Mouse (Mus musculus): Measurements from ENCODE around the gene Plp2.

Gene Plp2

DNA sequence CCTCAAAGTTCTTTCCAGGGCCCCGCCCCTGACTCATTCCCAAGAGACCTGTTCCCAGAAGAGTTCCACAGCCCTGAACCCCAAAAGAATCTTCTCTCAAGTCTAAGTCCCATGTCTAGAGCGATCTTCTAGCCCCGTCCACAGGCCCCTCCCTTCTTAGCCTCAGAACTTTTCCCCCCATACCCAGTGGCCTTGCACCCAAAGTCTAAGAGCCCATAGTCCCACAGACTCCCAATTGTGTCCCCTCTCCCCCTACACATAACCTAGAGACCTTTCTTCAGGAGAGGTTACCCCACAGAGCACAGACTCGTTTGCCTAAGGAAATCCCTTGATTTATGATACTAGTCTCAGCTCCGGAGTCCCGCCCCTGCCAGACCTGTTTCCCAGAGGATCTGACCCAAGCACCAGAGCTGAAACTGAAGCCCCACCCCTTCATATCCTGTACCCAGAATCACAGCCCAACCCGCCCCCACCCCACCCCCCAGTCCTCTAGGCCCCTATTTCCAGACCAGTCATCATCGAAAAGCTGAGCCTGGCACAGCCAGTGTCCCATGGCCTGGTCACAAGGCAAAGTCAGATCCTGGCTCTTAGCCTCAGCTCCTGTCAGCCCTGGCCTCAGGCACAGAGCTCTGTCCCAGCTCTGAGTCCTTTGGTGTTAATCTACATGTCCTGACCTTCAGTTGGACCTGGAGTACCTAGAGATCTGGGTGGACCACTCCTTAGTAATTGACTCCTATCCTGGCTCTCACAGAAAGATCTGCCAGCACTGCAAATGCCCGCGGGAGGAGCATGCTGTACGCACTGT, 12.2 kb downstream of the Plp2 start:
- DNase-seq = no peak

DNA sequence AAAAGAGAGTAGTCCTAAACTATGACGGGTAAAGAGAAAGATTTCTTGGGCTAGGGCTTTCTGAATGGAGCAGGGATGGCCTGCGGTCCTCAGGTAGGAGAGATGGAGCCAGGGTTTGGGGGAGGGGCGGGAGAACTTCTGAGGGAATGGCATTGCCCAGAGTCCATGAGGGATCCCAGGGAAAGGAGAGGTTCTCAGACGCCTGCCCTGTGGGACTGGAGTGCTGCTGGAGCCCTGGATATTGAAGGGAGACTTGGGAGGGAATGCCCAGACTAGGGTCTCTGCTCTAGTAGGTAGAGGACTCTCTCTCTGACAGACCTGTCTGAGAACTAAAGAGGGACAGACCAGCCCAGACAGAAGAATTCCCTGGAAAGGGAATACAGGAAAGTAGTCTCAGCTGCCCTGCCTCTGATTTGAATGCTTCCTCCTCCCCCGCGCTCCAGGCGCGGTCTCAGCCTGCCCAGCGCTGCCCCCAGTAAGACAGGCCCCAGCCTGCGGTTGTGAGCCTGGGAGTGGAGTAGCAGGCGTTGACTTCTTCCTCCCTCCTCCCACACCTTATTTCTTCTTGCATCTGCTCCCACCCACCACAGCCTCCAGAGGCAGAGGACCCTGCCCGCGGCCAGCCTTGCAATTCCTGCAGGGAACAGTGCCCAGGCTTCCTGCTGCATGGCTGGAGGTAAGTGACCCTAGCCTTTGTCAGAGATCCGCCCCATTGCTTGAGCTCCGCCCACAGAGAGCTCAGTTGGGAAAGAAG, 13.0 kb downstream of the Plp2 start:
- DNase-seq = no peak

DNA sequence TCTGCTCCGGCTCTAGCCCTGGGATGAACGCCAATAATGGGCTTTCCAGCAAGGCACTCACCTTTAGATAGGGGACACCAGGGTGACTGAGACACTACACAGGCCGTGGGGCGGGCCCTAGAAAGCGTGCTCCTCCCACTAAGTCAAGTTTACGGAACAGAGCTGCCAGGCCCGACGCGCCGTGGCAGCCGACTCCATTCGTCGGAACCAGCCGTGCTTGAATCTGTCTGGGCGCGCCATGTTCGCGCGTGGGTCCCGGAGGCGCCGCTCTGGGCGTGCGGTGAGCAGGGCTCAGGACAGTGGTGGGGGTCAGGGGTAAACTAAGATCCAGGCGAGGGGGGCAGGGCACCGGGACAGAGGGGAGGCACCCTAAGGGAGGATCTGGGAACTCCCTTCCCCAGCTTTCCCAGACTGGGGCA, 14.0 kb downstream of the Plp2 start, which contains the start of gene Prickle3:
Gene Prickle3, plus strand, starts transcription at position 40 of the 419 bp plus-strand sequence.
- DNase-seq = no peak

DNA sequence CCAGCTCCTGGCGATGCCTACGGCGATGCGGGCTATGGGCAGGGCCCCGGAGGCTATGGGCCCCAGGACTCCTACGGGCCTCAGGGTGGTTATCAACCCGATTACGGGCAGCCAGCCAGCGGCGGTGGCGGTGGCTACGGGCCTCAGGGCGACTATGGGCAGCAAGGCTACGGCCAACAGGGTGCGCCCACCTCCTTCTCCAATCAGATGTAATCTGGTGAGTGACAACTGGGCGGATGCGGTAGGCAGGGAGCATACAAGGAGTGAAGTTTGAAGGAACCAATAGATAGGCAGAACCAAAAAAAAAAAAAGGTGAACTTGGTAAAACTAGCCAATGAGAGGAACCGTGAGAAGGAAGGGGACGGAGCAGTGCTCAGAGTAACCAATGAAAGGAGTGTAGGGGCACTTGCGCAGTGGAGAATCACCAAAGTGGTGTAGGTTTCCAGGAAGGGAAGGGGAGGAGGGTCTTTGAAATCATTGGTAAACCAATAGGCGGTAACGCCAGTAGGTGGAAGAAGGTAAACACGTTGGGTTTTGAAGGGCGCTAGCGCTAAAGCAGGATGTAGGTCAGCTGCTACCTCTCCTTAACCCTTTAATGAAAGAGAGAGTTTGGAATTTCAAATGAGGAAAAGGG, 22.4 kb downstream of the Plp2 start:
- no peak for DNase-seq

DNA sequence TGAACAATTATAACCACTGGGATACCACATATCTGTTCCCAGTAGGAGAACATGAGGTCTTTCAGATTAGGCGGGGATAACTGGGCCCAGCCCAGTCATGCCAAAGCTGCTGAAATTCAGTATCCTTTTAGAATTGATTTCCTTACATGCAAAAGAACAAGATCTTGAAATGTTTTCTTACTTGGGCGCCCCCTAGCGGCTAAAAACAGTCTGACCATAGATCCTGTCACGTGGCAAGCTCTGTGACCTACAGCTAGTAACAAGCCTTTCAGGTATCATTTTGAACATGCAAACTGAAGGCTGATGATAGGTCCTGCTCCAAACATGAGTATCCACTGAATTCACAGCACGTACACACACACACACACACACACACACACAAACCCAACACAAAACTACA, 25.8 kb downstream of the Plp2 start:
- peak; percentile 76 for DNase-seq

DNA sequence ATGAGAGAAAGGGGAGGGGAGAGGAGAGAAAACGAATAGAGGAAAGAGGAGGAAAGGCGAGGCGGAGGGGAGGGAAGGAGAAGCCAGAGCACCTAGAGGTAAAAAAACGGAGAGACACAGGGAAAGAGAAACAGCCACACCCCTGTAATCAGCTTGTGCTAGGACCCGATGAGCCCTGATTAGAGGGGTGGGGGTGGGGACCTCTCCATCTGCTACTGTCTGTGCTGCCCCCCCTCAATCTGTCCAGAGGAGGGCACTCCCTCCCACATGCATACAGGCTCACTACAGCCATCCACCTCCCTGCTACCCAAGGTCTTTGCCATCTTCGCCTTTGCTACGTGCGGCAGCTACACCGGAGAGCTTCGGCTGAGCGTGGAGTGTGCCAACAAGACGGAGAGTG, 30.4 kb downstream of the Plp2 start:
- DNase-seq = no peak

DNA sequence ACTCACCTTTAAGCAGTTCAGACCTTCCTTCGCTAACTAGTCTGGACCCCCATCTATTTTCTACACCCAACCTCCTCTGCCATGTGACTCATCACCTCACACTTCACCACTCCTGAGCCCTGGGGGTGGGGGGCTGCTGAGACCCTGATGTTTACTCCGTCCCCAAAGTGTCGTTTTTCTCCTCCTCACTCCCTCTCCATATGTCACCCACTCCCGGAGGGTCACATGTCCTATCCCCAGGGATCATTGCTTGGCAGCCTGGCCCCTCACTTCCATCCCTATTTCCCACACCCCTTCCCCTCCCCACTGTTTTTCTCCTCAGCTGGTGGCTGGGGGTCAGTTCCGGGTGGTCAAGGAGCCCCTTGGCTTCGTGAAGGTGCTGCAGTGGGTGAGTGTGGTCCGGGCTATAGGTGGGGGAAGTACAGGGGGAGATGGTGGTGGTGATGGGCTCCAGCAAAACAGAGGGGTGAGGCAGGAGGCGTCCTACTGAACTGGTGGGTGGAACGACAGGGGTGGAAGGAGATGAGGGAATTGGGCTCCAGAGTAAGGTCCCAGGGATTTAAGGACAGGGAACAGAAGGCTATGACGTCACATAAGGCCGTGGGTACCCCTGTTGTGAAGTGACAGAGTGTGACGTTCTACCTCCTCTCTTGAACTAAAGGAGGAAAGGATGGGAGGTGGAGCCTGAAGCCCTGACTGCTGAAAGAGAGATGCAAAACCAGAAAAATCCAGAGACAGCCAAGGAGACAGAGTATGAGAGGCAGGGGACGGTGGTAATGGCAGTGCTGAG, 31.5 kb downstream of the Plp2 start:
- DNase-seq = no peak

DNA sequence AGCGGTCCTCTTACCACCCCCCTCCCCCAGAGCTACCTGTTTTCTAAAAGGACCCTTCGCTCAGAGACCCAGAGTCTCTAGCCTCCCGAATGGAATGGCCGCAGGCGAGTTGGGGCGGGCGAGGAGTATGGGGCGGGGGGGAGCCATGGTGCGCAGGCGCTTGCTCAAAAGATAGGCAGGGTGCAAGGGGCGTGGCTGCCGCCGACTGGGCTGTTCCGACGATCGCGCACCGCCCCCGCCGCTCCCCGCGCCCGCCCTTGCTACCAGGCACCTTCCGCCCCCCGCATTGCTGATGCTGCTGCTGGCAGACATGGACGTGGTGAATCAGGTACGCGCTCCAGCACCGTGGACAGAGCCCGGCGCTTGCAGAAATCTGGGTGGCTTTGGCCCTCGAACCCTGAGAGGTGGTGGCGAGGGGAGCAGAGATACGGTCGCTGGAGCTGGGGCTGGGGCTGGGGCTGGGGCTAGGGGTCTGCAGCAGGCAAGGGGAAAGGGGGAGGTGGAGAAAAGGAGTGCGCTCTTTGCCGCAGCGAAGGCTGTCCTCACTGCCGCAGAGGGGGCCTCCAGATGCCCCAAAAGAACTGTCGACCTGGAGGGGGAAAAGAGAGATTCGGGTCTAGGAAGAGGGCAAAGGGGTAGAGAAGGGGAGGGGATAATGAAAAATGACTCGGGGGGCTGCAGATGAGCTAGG, 32.6 kb downstream of the Plp2 start, which contains the start of gene Syp:
Gene Syp, plus strand, starts transcription at position 71 of the 691 bp plus-strand sequence.
- DNase-seq = peak; percentile 92

DNA sequence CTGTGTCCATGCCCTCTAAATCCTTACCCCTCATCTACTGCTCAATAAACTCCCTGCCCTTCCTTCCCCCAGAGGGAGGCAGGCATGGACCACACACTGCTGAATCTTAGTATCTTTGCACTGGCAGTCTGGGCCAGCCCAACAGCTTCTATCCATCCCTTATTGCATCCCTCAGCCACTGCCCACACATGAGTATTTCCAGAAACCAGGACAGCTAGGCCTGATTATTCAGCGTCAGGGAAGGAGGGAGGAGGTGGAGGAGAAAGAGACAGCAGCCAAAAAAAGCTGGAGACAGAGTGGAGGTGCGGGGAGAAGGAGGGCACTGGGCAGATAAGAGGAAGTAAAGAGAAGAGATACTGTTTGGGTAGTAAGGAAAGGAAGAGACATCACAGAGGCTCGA, 36.1 kb downstream of the Plp2 start:
- DNase-seq = no peak

DNA sequence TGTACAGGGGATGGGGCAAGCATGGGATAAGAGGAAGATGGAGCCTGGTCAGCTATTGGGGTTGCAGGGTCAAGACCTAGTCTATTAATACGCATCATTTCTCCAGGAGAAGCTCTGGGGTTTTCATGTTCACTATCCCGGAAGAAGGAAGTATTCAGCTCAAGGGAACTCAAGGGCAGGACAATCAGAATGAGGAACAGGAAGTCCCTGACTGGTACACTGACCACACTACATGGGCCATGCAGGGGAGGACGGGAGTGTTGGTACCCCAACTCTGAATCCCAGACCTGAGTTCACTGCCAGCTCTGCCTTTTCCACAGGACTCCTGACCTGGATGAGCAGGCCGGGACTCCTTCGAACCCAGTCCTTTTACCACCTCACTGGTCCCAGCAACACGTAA, 38.6 kb downstream of the Plp2 start:
- DNase-seq = no peak

Measured in cerebellum, adult 8-10 months (tissue).